Mouse (Mus musculus) cortical plate, adult 2 months (tissue): ENCODE measurements around the gene Cars.

Experiments used
- CTCF ChIP-seq: fragments of 200-500 bp; IDR thresholded peaks from 2 replicates; pipeline ENCODE4 v1.5.1; 2011; ENCODE audit warnings: mild to moderate bottlenecking, control low read depth, low read length; ENCODE audit not compliant: insufficient read depth; ENCODE audit errors: extremely low read depth
- POLR2A ChIP-seq: fragments of 200-500 bp; IDR thresholded peaks from 2 replicates; pipeline ENCODE4 v1.6.1; 2011; ENCODE audit warnings: mild to moderate bottlenecking, low read length, control low read depth; ENCODE audit not compliant: insufficient read depth; ENCODE audit errors: extremely low read depth

DNA sequence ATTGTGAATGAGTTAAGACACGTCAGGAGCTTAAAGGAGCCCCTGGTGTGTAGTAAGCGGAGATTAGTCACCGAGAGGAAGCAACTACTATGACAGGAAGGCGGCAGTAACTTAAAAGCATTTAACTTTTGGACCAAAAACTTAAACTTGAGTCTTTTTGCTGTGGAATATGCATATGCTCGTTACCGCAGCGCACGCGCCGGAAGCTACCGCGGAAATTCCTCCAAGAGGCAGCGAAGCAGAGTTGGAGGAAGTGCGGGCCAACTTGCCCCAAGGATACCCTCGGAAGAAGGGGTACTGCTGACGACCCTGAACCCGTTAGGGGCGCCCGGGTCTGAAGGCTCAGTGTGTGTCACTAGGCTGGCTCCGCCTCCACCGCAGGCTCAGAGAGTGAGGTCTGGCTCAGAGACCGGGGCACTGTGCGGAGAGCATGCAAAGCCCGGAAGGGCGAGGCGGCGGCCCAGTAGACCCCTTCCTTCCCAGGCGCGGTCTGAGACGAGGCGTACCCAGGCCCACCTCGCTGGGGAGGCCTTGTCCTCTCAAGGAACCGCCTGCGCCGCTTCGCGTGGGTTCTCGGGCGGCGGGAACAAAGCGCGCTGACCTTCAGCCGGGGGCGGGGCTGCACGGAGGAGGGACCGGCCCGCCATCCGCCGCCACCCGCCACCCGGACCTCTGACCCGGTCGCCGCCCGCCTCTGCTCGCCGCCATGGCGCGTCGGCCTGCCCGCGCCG is 51.5 kb downstream of the Cars start:
- no peak for TF ChIP-seq POLR2A
- TF ChIP-seq CTCF: no peak
